In genomic region chr1:34192174-34192573, GRCm38 (mm10) we compare ENCODE assay signal across 19 mouse cellular contexts.
DNase-seq lines count a peak whose midpoint lies in the region; TF ChIP-seq lines count a peak whose summit lies in the region.
"Had no signal": no experiment of that assay in that cellular context is flagged by ENCODE, and none has a peak within 500 bp of the region (broad histone marks: within the 10 kb centered on the region; RNA-seq: fewer than 3 reads in every experiment).

No protein-coding gene starts in this region.

- no peaks in the 10 kb centered on the region for H3K9me3 ChIP-seq in ES-E14 (ENCODE audit: control insufficient read depth, insufficient read depth, low read depth, low read length)
- H3K9me3 ChIP-seq: forebrain, embryonic 10.5 days; forebrain, embryonic 13.5 days; hindbrain, embryonic 12.5 days; hindbrain, embryonic 15.5 days had no signal

- peak; percentile 37 for DNase-seq in frontal cortex, postnatal 36 days (ENCODE audit: low spot score in 2 of 2)
- no peak for DNase-seq in frontal cortex, postnatal 14 days (ENCODE audit: low spot score in 2 of 2)
- DNase-seq in ES-E14 (ENCODE audit: low read depth, low spot score) = peak; percentile 38
- peak; percentile 54 for DNase-seq in brain, adult 2 months (ENCODE audit: low read depth, low spot score)
- DNase-seq in kidney, adult 11 months = no peak
- DNase-seq in left cerebral cortex, adult 9 months (ENCODE audit: low spot score in 2 of 2) = no peak
- DNase-seq: adrenal gland, adult 2 months; adrenal gland, postnatal 14 days; B cell, adult 2 months; cerebellum, adult 11-12 months; cerebellum, adult 9-10 months; cerebellum, postnatal 14 days; gastrocnemius, adult 2 months; gastrocnemius, postnatal 14 days; heart, adult 11 months had no signal

- no peak overlapping the region for H3K4me3 ChIP-seq in ES-E14 (ENCODE audit: insufficient read depth in 1 of 2, low read depth in 1 of 2, low read length in 2 of 2, poor library complexity in 1 of 2, severe bottlenecking in 1 of 2)
- H3K4me3 ChIP-seq: forebrain, embryonic 10.5 days; forebrain, embryonic 13.5 days; gastrocnemius, adult 2 months; hindbrain, embryonic 12.5 days; hindbrain, embryonic 15.5 days had no signal

- in situ Hi-C loops in ES-E14 (cut with MboI; ENCODE audit: low sequenced_read_pairs in 2 of 2, unreplicated experiment in 2 of 2) = no loop called here

- peaks cover 61% of the 10 kb centered on the region for H3K36me3 ChIP-seq in ES-E14 (ENCODE audit: control insufficient read depth, insufficient read depth, low read length, poor library complexity, severe bottlenecking)

- no peaks in the 10 kb centered on the region for H3K4me1 ChIP-seq in ES-E14 (ENCODE audit: control insufficient read depth in 2 of 2, insufficient read depth in 2 of 2, low read length in 2 of 2, poor library complexity in 1 of 2)
- H3K4me1 ChIP-seq: forebrain, embryonic 13.5 days; hindbrain, embryonic 12.5 days; hindbrain, embryonic 15.5 days had no signal

- H3K27ac ChIP-seq in ES-E14 (ENCODE audit: insufficient read depth, low read depth, low read length, poor library complexity, severe bottlenecking) = no peak overlapping the region
- H3K27ac ChIP-seq: forebrain, embryonic 10.5 days; forebrain, embryonic 13.5 days; gastrocnemius, adult 2 months; hindbrain, embryonic 12.5 days; hindbrain, embryonic 15.5 days had no signal

- H3K9ac ChIP-seq in ES-E14 (ENCODE audit: insufficient read depth, low read depth, low read length, poor library complexity, severe bottlenecking) = no peak overlapping the region
- H3K9ac ChIP-seq: forebrain, embryonic 13.5 days; hindbrain, embryonic 12.5 days; hindbrain, embryonic 15.5 days had no signal

TF ChIP-seq in ES-E14, 5 proteins besides CTCF, POLR2A, EP300 and RAD21:
- TF ChIP-seq ZNF384 (IDR thresholded peaks at IDR 0.05; ENCODE audit: low read depth, low read length) = no peak
- TF ChIP-seq CHD2 (IDR thresholded peaks at IDR 0.05; ENCODE audit: low read depth, low read length) = no peak
- no peak for TF ChIP-seq MAFK (IDR thresholded peaks at IDR 0.05; ENCODE audit: insufficient read depth, low read depth, low read length)
- no peak for TF ChIP-seq ZC3H11A (IDR thresholded peaks at IDR 0.05; ENCODE audit: borderline replicate concordance, low read depth, low read length)
- no peak for TF ChIP-seq HCFC1 (IDR thresholded peaks at IDR 0.05; ENCODE audit: borderline replicate concordance, insufficient read depth, low read length)

Comparison
In these comparisons a context has a peak if more than half of its experiments do, and no peak if none do; other contexts are left out.
1. DNase-seq: peak in frontal cortex, postnatal 36 days (2 of 2), ES-E14 (single experiment) and brain, adult 2 months (single experiment); none in frontal cortex, postnatal 14 days (0 of 2), kidney, adult 11 months (single experiment) and left cerebral cortex, adult 9 months (0 of 2).